Mouse (Mus musculus): Measurements from ENCODE around the gene Arhgap4. TPM values are rescaled to one million over a fixed set of nuclear protein-coding genes. Genes with fewer than 3 reads are reported as not detected.
A peak's percentile ranks its signal among the peaks of the same experiment; 100 is the strongest.

Arhgap4 gene
- polyA plus RNA-seq, 1 experiment from 2014 or later, result 7.1 TPM

DNA sequence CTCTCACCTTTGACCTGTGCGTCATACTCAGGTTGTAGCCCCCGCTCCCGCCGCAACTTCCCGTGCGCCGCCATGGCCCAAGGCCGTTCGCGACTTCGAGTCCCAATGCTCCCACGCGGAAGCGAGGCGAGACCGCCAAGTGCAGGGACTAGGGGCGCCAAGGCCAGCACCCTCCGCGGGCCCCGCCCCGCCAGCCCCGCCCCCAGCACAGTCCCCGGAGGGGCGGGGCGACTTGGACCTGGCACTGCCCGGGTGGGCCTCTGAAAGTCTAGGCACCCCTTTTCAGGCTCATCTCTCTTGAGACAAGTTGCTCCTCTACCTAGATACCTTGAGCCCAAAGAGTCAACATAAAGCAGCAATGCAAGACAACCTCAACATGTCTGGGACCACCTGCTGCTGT, 10.5 kb downstream of the Arhgap4 start:
- peak overlapping the region; percentile 61 for H3K9ac ChIP-seq
- H3K27ac ChIP-seq, result peak overlapping the region; percentile 80
- peak; percentile 31; the same call in 1 of the 2 replicates for ATAC-seq
- no peaks in the 10 kb centered on the region for H3K36me3 ChIP-seq
- peaks cover 50% of the 10 kb centered on the region for H3K4me1 ChIP-seq
- WGBS (ENCODE audit: insufficient replicate concordance), result 30% methylated on average over 19 of the region's 26 CpGs
- H3K4me3 ChIP-seq, result peak overlapping the region; percentile 50
- peak overlapping the region; percentile 79 for H3K4me2 ChIP-seq
- H3K9me3 ChIP-seq (replicated peaks), result no peaks in the 10 kb centered on the region
- H3K27me3 ChIP-seq (replicated peaks), result no peaks in the 10 kb centered on the region

DNA sequence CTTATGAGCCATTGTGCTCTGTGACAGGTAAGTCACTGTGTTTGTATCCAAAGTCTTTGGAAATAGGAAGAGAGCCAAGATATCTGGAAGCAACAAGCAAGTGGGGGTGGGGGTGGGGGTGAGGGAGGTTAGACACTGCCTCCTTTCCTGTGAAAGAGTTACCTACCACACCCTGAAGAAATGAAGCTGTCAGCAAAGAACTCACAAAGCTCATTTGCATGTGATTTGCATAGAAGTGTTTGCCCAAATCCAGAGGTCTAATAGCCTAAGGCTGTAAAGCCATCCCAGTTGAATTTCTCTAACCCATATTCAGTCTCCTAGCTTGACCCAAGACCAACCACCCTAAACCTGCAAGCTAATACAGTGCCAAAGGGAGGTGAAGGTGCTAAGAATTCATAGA, 11.2 kb downstream of the Arhgap4 start:
- Histone ChIP-seq H3K4me1 (peaks cover 44% of the 10 kb centered on the region), H3K9ac (peak overlapping the region; percentile 61), H3K4me3 (peak overlapping the region; percentile 50), H3K36me3 (peaks cover 7% of the 10 kb centered on the region; the same call in 1 of the 2 replicates), H3K27me3 (replicated peaks) (no peaks in the 10 kb centered on the region), H3K9me3 (replicated peaks) (no peaks in the 10 kb centered on the region), H3K27ac (peak overlapping the region; percentile 80), H3K4me2 (peak overlapping the region; percentile 79)
- no peak for ATAC-seq

DNA sequence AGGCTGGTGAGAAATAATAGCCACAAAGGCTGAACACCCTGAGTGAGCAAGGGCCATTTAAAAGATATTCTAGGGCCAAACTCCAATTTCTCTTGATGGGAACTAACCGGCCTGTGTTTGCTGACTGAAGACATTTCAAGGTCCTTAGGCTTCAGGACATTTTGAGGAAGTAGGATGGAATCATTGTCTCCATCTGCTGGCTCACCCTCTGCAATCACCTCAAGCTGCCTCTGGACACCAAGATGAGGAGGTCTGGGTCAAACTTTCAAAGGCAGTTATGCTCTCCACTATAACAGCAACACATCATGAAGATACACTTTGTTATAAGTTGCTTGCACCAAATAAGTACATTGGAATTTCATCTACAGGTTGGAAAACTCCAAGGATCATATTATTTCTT, 11.6 kb downstream of the Arhgap4 start:
- 25% methylated on average over 1 of the region's 1 CpGs for WGBS (ENCODE audit: insufficient replicate concordance)
- peaks cover 9% of the 10 kb centered on the region; the same call in 1 of the 2 replicates for H3K36me3 ChIP-seq
- 0 out of 2 replicates have a peak overlapping the region, but pooled peaks have one; percentile 80 for H3K27ac ChIP-seq
- peaks cover 43% of the 10 kb centered on the region for H3K4me1 ChIP-seq
- no peaks in the 10 kb centered on the region for H3K9me3 ChIP-seq (replicated peaks)
- ATAC-seq, result no peak
- 0 out of 2 replicates have a peak overlapping the region, but pooled peaks have one; percentile 61 for H3K9ac ChIP-seq
- H3K27me3 ChIP-seq (replicated peaks), result no peaks in the 10 kb centered on the region
- H3K4me2 ChIP-seq, result peak overlapping the region; percentile 79
- peak overlapping the region; percentile 50 for H3K4me3 ChIP-seq

DNA sequence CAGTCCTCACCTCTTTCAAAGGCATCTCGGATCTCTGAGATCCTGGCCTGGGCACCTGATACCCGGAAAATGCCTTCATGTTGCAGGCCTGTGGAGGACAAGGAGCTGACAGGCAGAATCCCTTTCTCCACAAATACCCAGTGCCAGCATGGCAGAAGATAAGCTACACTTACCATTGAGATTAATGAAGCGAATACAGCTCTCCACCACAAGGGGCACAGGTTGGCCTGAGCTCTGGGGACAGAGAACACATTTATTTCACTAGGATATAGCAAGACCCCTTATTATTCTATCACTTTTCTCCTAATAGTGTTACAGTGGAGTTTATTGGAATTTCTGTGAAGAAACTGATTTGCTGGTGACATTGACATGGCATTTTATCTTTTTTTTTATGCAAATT, 23.7 kb downstream of the Arhgap4 start:
- H3K9ac ChIP-seq, result no peak overlapping the region
- no peaks in the 10 kb centered on the region for H3K27me3 ChIP-seq (replicated peaks)
- H3K4me3 ChIP-seq, result no peak overlapping the region
- H3K27ac ChIP-seq, result no peak overlapping the region
- H3K4me2 ChIP-seq, result no peak overlapping the region
- no peaks in the 10 kb centered on the region for H3K4me1 ChIP-seq
- 56% methylated on average over 3 of the region's 3 CpGs for WGBS (ENCODE audit: insufficient replicate concordance)
- no peaks in the 10 kb centered on the region for H3K9me3 ChIP-seq (replicated peaks)
- no peaks in the 10 kb centered on the region for H3K36me3 ChIP-seq
- no peak for ATAC-seq

DNA sequence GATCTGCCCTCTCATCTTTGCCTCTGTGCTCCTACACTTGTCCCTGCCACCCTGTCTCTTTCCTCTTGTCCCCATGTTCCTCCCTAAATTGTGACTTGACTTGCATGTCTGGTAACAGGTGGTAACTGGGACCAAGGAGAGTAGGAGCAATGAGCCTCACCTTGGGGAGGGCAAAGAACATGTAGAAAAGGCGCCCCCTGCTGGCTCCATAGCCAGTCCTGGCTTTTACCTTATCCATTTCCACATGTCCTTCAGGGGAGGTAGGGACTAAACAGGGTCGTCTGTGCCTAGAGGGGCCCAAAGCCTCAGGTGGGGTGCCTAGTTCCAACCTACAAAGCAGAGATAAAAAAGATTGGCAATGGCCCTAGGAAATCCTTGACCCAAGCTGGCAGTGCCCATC, 26.0 kb downstream of the Arhgap4 start, which contains the start of gene L1cam:
L1cam (minus strand) TSS at position 387 of the 400 bp plus-strand sequence.
- Histone ChIP-seq H3K4me1 (no peaks in the 10 kb centered on the region), H3K36me3 (no peaks in the 10 kb centered on the region), H3K4me3 (no peak within 1 kb of the TSS), H3K9me3 (replicated peaks) (no peaks in the 10 kb centered on the region), H3K27ac (no peak within 1 kb of the TSS), H3K27me3 (replicated peaks) (0 out of 2 replicates have a peak, but pooled peaks cover 5% of the 10 kb centered on the region), H3K4me2 (no peak within 1 kb of the TSS), H3K9ac (no peak within 1 kb of the TSS)
- 14% methylated on average over 2 of the region's 2 CpGs for WGBS (ENCODE audit: insufficient replicate concordance)
- no peak for ATAC-seq

DNA sequence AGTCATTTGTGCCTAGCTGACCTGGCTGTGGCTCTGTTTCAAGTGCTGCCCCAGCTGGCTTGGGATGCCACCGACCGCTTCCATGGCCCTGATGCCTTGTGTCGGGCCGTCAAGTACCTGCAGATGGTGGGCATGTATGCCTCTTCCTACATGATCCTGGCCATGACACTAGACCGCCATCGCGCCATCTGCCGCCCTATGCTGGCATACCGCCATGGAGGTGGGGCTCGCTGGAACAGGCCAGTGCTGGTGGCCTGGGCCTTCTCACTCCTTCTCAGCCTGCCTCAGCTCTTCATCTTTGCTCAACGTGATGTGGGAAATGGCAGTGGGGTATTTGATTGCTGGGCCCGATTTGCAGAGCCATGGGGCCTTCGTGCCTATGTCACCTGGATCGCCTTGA, 28.8 kb downstream of the Arhgap4 start:
- Histone ChIP-seq H3K4me3 (no peak overlapping the region), H3K9me3 (replicated peaks) (no peaks in the 10 kb centered on the region), H3K36me3 (no peaks in the 10 kb centered on the region), H3K4me1 (no peaks in the 10 kb centered on the region), H3K9ac (no peak overlapping the region), H3K27ac (no peak overlapping the region), H3K27me3 (replicated peaks) (0 out of 2 replicates have a peak, but pooled peaks cover 5% of the 10 kb centered on the region), H3K4me2 (no peak overlapping the region)
- ATAC-seq, result no peak
- 83% methylated on average over 14 of the region's 14 CpGs for WGBS (ENCODE audit: insufficient replicate concordance)

DNA sequence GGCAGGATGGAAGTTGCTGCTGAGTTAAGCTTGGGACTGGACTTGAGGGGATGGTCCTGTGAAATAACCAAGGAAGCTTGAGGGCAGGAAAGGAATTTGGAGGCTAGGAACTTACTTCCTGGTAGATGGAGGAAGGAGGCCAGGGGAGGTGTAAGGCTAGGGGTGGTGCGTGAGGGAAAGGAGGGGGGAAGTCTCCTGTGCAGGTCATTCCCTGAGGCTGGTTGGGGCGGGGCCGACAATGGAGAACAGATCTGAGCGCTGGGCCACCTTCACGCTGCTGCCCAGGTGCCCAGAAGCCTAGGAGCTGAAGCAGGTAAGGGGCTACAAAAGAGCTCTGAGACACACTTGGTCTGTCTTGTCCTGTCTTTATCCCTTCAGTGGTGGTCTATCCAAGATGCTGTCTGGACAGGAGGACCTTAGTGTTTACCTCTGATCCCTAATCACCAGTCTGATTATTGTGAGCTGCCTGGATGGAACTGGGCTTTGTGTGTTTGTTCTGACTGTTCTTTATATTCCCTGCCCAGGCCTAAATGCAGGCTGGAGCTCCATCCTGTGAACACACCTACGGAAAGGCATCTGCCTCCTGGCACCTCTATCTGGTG, 30.0 kb downstream of the Arhgap4 start, which contains the start of gene Avpr2:
Avpr2 (plus strand) TSS at position 552 of the 602 bp plus-strand sequence.
- Histone ChIP-seq H3K36me3 (no peaks in the 10 kb centered on the region), H3K9ac (no peak within 1 kb of the TSS), H3K4me3 (no peak within 1 kb of the TSS), H3K4me2 (no peak within 1 kb of the TSS), H3K27ac (no peak within 1 kb of the TSS), H3K9me3 (replicated peaks) (no peaks in the 10 kb centered on the region), H3K27me3 (replicated peaks) (0 out of 2 replicates have a peak, but pooled peaks cover 5% of the 10 kb centered on the region), H3K4me1 (no peaks in the 10 kb centered on the region)
- no peak for ATAC-seq
- 42% methylated on average over 6 of the region's 6 CpGs for WGBS (ENCODE audit: insufficient replicate concordance)

DNA sequence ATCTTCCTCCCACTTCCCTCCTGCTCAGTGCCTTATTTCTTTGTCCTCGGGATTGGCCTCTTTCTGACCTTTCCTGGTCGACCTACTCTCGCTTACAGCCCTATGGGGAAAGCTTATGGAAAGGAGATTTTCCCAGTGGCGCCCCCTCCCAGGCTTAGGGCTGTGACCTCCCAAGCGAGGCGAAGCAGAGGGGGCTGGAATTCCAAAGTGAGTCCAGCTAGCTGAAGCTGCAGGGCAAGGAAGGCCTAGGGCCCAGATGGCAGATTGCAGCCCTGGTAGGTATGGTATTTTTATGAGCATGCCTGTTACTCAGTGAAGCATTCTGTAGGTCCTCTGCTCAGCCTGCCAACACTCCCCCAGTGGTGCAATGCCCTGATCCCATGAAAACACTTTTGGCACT, 40.2 kb downstream of the Arhgap4 start:
- Histone ChIP-seq H3K4me3 (no peak overlapping the region), H3K9ac (no peak overlapping the region), H3K36me3 (no peaks in the 10 kb centered on the region), H3K4me1 (peaks cover 6% of the 10 kb centered on the region; the same call in 1 of the 2 replicates), H3K9me3 (replicated peaks) (no peaks in the 10 kb centered on the region), H3K27me3 (replicated peaks) (peaks cover 50% of the 10 kb centered on the region), H3K4me2 (no peak overlapping the region), H3K27ac (no peak overlapping the region)
- no peak for ATAC-seq
- WGBS (ENCODE audit: insufficient replicate concordance), result 36% methylated on average over 6 of the region's 6 CpGs

DNA sequence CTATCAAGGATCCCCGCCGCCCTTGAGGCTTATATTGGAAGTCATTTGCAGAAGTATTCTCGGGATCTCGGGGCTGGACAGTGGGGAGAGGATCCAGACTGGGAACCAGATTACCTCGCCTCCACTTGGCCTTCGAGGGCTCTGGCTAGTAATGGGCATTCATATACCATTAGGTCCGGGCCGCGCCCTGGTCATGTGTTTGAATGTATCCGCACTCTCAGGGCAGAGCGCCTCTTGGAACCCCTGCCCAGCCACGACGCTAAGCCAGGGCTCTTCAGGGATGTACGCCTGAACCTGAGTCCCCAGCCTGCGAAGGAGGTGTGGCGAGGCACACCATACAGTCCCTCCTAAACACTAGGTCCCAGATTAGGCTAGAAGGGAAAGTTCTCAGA, 40.6 kb downstream of the Arhgap4 start:
- Histone ChIP-seq H3K4me2 (peak overlapping the region; percentile 58), H3K27ac (no peak overlapping the region), H3K9ac (no peak overlapping the region), H3K4me1 (peaks cover 6% of the 10 kb centered on the region; the same call in 1 of the 2 replicates), H3K27me3 (replicated peaks) (peaks cover 52% of the 10 kb centered on the region), H3K9me3 (replicated peaks) (no peaks in the 10 kb centered on the region), H3K36me3 (no peaks in the 10 kb centered on the region), H3K4me3 (peak overlapping the region; percentile 21)
- no peak for ATAC-seq
- WGBS (ENCODE audit: insufficient replicate concordance), result 26% methylated on average over 16 of the region's 16 CpGs

DNA sequence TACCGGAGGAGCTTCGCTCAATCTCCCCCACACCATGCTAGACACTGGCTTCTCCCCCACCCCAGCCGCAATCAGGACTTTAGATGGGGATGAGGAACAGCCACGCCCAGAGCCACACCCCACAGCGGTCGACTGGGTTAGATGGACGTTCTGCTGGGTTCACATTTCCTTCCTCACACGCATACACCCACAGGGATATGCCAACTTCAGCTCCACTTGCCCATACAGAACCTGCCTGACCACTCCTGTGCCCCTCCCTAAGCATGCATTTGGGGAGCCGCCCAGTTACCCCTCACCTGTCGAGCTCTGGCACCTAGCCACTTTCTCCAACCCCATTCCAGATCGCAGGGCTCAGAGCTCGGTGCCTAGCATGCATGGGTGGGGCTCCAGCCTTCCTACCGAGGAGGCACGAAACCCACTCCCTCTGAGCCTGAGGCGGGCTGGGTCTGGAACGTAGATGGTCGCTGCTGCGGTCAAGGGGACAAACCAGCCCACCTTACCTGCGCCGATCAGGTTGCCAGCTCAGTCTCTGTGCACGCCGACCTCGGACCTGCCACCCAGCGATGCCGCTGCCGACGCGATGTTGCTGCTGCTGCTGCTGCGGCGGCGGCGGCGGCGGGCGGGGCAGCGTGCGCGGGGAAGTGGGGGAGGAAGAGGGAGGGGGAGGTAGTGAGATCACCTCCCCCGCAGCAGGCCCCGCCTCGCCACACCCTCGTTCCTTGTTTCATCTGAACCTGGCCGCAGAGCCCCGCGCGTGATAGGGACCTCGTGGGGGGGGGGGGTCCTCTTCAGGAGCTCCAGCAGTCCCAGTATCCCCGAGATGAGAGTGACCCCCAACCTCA, 41.3 kb downstream of the Arhgap4 start:
- no peak for ATAC-seq
- no peak overlapping the region for H3K27ac ChIP-seq

DNA sequence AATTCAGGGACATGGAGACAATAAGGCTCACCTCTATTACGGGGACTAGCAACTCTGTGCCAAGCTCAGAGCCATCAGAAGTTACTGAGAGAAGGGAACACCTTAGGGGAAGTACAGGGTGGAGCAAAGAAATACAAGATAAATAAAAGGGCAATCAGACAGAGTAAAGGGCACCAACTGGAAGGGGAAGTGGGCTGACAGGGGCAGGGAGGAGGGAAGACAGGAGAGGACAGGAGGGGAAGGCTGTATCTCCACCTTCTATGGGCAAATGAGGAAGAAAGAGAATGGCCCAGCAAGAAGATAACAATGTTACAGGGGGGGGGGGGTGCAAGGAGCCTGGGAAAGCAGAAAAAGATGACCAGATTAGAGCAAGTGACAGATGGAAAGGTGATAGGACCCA, 44.7 kb downstream of the Arhgap4 start:
- H3K27me3 ChIP-seq (replicated peaks), result peaks cover 51% of the 10 kb centered on the region
- 56% methylated on average over 1 of the region's 1 CpGs for WGBS (ENCODE audit: insufficient replicate concordance)

More for the DNA sequence above, 41.3 kb downstream of the Arhgap4 start:
- peaks cover 52% of the 10 kb centered on the region for H3K27me3 ChIP-seq (replicated peaks)
- H3K9ac ChIP-seq, result no peak overlapping the region
- H3K9me3 ChIP-seq (replicated peaks), result no peaks in the 10 kb centered on the region
- H3K4me2 ChIP-seq, result peak overlapping the region; percentile 58
- 11% methylated on average over 29 of the region's 48 CpGs for WGBS (ENCODE audit: insufficient replicate concordance)
- peaks cover 6% of the 10 kb centered on the region; the same call in 1 of the 2 replicates for H3K4me1 ChIP-seq
- H3K36me3 ChIP-seq, result no peaks in the 10 kb centered on the region
- peak overlapping the region; percentile 21 for H3K4me3 ChIP-seq

DNA sequence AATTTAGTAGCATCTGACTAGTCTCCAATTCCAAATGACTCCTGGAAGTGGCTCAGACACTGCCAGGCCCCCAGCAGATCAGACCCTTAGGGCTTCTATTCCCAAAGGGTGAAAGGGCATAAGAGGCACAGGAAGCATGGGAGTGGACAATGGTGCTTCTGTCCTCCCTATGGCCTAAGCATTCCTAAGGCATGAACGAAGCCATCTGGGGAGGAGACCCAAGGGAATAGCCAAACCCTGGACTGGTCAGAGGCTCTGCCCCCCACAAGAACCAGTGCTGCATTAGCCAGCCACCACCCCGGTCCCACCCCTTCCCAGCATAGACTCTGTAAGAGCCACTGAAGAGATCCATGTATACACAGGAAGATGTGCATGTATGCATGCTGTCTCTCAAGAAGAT, 45.8 kb downstream of the Arhgap4 start:
- H3K9me3 ChIP-seq (replicated peaks), result no peaks in the 10 kb centered on the region
- H3K27me3 ChIP-seq (replicated peaks), result peaks cover 42% of the 10 kb centered on the region
- H3K4me1 ChIP-seq, result peaks cover 6% of the 10 kb centered on the region; the same call in 1 of the 2 replicates
- ATAC-seq, result no peak
- H3K27ac ChIP-seq, result no peak overlapping the region
- no peak overlapping the region for H3K4me3 ChIP-seq
- H3K9ac ChIP-seq, result no peak overlapping the region
- 48% methylated on average over 2 of the region's 2 CpGs for WGBS (ENCODE audit: insufficient replicate concordance)
- H3K4me2 ChIP-seq, result no peak overlapping the region
- H3K36me3 ChIP-seq, result no peaks in the 10 kb centered on the region

More for the DNA sequence above, 44.7 kb downstream of the Arhgap4 start:
- H3K9me3 ChIP-seq (replicated peaks), result no peaks in the 10 kb centered on the region
- ATAC-seq, result no peak
- no peak overlapping the region for H3K9ac ChIP-seq
- H3K4me2 ChIP-seq, result no peak overlapping the region
- H3K4me1 ChIP-seq, result peaks cover 6% of the 10 kb centered on the region; the same call in 1 of the 2 replicates
- no peak overlapping the region for H3K4me3 ChIP-seq
- H3K36me3 ChIP-seq, result no peaks in the 10 kb centered on the region
- H3K27ac ChIP-seq, result no peak overlapping the region
